Mouse (Mus musculus) liver, embryonic 16.5 days (tissue): ENCODE measurements at regions not wholly inside any gene's neighbourhood (a gene's known extent, or its start where the extent isn't known, plus 50 kb on each side); places are given as distances from the start of the nearest gene placed in this dataset.

Experiments
- ATAC-seq: fragments of 200-750 bp; cut with Nextera tagmentation; 2 replicates; pipeline ENCODE4 v1.8.0; 2017; ENCODE audit warnings: low read depth, mild to moderate bottlenecking, moderate number of reproducible peaks, moderate library complexity
- H3K27ac ChIP-seq: fragments of 300-500 bp; sonication (generic); 2 replicates; pipeline ENCODE4 v1.5.1; 2014; ENCODE audit warnings: mild to moderate bottlenecking, low read length
- H3K27me3 ChIP-seq: fragments of 300-500 bp; sonication (generic); 2 replicates; pipeline ENCODE4 v1.6.1; 2014; ENCODE audit warnings: low read depth, low read length, mixed read lengths; ENCODE audit not compliant: control insufficient read depth, insufficient read depth
- H3K36me3 ChIP-seq: fragments of 300-500 bp; sonication (generic); 2 replicates; pipeline ENCODE4 v1.6.1; 2014; ENCODE audit warnings: mild to moderate bottlenecking; ENCODE audit not compliant: control insufficient read depth, insufficient read depth
- H3K4me1 ChIP-seq: fragments of 300-500 bp; sonication (generic); 2 replicates; pipeline ENCODE4 v1.6.1; 2014; ENCODE audit warnings: low read depth, low read length, mixed read lengths; ENCODE audit not compliant: control insufficient read depth
- H3K4me2 ChIP-seq: fragments of 300-500 bp; sonication (generic); 2 replicates; pipeline ENCODE4 v1.6.1; 2014; ENCODE audit warnings: low read depth, low read length, mixed read lengths
- H3K4me3 ChIP-seq: fragments of 300-500 bp; sonication (generic); 2 replicates; pipeline ENCODE4 v1.5.1; 2014; ENCODE audit warnings: low read depth, mild to moderate bottlenecking, low read length
- H3K9ac ChIP-seq: fragments of 300-500 bp; sonication (generic); 2 replicates; pipeline ENCODE4 v1.6.1; 2014; ENCODE audit warnings: low read depth, low read length
- H3K9me3 ChIP-seq: fragments of 300-500 bp; sonication (generic); replicated peaks from 2 replicates; pipeline ENCODE4 v1.6.1; 2016; ENCODE audit warnings: low read length; ENCODE audit not compliant: control insufficient read depth
- WGBS: fragments of 180-500 bp; shearing (Covaris S2); extraction: QIAGEN DNeasy Blood & Tissue Kit; methylation state at CpG from one replicate; pipeline ENCODE4 v1.1.7; 2014; ENCODE audit not compliant: insufficient replicate concordance; 5-methylcytosine and 5-hydroxymethylcytosine counted together

DNA sequence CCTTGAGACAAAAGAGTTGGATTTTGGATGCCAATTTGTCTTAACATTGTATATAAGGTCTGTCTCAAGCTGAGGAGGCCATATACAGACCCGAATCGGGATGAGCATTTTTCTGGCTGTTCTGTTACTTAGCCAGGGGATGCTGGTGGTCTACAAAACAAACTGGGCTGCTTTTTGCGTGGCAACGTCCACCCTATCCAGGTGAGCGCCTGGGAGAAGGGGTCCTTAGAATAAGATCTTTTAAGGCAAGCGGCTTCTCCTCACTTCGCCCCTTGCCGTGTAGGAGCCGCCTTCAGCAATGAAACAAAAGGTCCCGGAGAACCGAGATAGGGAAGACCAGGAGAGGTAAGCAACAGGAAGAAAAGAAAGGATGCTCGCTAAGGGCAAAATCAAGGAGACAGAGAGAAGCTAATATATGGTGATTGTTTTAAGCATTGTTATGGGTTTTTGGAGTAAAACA, 171.2 kb upstream of the 9630041A04Rik start:
- ATAC-seq, result no peak
- no peaks in the 10 kb centered on the region for H3K36me3 ChIP-seq
- H3K27ac ChIP-seq, result no peak overlapping the region
- H3K27me3 ChIP-seq, result no peaks in the 10 kb centered on the region
- no peaks in the 10 kb centered on the region for H3K9me3 ChIP-seq
- H3K4me3 ChIP-seq, result no peak overlapping the region
- H3K9ac ChIP-seq, result no peak overlapping the region
- no peaks in the 10 kb centered on the region for H3K4me1 ChIP-seq
- H3K4me2 ChIP-seq, result no peak overlapping the region
- WGBS, result 21% methylated on average over 12 of the region's 12 CpGs

DNA sequence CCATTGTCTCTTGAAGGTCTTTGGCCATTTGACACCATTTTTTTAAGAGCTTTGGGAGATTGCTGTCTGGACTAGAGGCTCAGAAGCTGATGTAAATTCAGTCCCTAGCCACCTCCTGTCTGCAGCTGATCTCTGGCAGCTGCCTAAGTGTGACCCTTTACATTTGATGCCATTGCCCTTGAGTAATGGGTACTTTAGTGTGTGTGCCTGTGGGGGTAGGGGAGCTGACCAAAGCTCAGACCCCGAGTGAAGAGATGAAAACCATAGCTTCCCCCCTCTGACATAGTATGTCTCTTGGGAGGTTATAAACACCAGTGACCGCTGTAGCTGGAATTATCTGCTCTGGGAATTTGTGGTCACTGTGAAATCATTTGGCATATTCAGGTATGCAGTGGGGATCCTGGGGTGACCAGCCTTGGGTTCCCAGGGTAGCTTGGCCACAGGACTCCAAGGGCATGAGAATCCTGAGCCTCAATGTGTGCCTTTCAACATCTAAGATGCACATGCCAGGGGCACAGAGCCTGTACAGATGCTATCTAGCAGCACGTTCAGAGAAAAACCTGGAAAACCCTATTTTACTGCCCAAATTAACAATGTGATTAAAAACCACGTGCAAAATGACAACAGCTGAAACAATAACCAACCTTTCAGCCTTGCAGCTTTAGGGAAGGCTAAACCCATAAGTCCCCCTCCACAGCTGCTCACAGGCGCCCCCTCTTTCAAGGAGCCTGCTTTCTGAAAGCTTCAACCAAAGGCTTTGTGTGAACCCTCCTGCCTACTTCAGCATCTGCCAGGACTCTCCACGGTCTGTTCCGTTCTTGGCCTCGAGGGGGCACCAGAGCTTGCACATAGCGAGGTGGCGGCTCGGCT, 171.9 kb upstream of the 9630041A04Rik start:
- WGBS, result 14% methylated on average over 11 of the region's 11 CpGs
- ATAC-seq, result no peak
- H3K4me2 ChIP-seq, result no peak overlapping the region

DNA sequence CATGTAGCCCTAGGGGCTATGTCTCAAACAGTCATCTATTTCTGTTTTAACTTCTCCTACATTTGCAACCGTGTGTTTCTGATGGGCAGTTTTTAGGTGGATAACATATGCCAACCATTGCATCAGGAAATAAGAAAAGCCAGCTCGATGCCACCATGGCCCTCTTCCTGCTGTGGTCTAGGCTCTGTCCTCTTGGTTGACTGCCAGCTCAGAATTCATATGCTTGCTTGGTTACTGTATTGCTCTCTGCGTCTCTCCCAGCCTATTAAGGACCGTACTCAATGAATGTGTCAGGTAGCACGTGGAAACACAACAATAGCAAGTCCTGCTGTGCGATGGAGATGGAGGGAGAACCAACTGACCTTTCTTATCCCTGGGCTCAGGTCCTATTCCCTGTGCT, 174.4 kb upstream of the 9630041A04Rik start:
- no peak overlapping the region for H3K27ac ChIP-seq
- no peaks in the 10 kb centered on the region for H3K36me3 ChIP-seq
- H3K9ac ChIP-seq, result no peak overlapping the region
- no peak overlapping the region for H3K4me2 ChIP-seq
- H3K27me3 ChIP-seq, result no peaks in the 10 kb centered on the region
- WGBS, result 62% methylated on average over 6 of the region's 6 CpGs
- no peaks in the 10 kb centered on the region for H3K4me1 ChIP-seq
- no peaks in the 10 kb centered on the region for H3K9me3 ChIP-seq
- H3K4me3 ChIP-seq, result no peak overlapping the region
- no peak for ATAC-seq

More for the DNA sequence above, 171.9 kb upstream of the 9630041A04Rik start:
- Histone ChIP-seq H3K9ac (no peak overlapping the region), H3K9me3 (no peaks in the 10 kb centered on the region), H3K27me3 (no peaks in the 10 kb centered on the region), H3K36me3 (no peaks in the 10 kb centered on the region), H3K27ac (no peak overlapping the region), H3K4me3 (no peak overlapping the region), H3K4me1 (no peaks in the 10 kb centered on the region)

DNA sequence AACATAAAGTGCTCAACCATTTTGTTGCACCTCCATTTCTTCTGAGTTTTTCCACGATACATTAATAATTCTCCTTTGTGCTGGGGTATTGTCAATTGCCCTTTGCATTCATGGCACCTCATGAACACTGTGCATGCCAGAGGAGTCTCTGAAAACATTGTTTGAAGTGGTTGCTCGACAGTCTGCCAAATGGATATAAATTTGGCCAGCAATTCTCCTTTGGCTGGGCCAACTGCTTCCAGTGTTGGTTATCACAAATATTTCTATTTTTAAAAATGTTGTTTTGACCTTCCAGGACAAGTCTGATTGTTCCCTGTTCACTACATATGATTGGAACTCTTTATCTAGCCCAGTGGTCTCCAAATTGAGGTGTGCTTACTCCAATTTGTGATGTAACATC, 184.1 kb upstream of the 9630041A04Rik start:
- WGBS, result 62% methylated on average over 2 of the region's 2 CpGs
- Histone ChIP-seq H3K4me3 (no peak overlapping the region), H3K36me3 (no peaks in the 10 kb centered on the region), H3K27ac (no peak overlapping the region), H3K9me3 (no peaks in the 10 kb centered on the region), H3K27me3 (no peaks in the 10 kb centered on the region), H3K4me2 (no peak overlapping the region), H3K4me1 (no peaks in the 10 kb centered on the region), H3K9ac (no peak overlapping the region)
- ATAC-seq, result no peak

DNA sequence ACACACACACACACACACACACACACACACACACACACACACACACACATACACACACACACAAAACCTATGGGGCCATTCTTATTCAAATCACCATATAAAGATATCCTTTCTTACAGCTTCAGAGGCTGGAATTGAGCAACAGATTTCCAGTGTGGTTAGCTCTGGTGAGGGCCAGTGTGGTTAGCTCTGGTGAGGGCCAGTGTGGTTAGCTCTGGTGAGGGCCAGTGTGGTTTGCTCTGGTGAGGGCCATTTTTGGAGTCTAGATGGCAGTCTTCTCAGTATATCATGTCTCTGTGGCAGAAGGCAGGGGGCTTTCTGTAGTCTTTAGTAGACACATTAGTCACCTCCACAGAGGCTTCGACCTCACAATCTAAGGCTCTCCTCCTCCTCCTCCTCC, 191.5 kb upstream of the 9630041A04Rik start:
- Histone ChIP-seq H3K9me3 (no peaks in the 10 kb centered on the region), H3K27me3 (no peaks in the 10 kb centered on the region), H3K4me2 (no peak overlapping the region), H3K4me1 (no peaks in the 10 kb centered on the region), H3K4me3 (no peak overlapping the region), H3K9ac (no peak overlapping the region), H3K27ac (no peak overlapping the region), H3K36me3 (no peaks in the 10 kb centered on the region)
- 50% methylated on average over 1 of the region's 1 CpGs for WGBS
- ATAC-seq, result no peak

DNA sequence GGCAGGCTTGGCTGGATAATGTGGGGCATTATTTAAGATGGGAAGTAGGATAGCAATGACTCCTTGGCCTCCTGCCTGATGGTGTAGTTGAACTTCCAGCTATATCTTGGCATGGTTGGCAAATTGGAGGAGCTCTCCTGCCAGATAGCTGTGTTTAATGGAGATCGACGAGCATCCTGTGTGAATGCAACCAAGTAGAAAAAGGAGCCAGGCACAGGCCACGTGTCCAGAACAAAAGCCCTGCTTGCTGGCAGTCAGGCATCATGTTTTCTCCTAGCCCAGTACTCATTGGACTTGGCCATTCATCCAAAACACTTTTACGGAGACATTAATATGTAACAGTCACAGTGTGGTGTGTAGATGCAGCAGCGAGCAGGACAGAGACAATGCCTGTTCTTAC, 211.8 kb upstream of the 9630041A04Rik start:
- H3K27me3 ChIP-seq, result no peaks in the 10 kb centered on the region
- H3K27ac ChIP-seq, result no peak overlapping the region
- no peak for ATAC-seq
- H3K4me2 ChIP-seq, result no peak overlapping the region
- no peaks in the 10 kb centered on the region for H3K4me1 ChIP-seq
- no peak overlapping the region for H3K4me3 ChIP-seq
- H3K36me3 ChIP-seq, result no peaks in the 10 kb centered on the region
- 60% methylated on average over 5 of the region's 5 CpGs for WGBS
- H3K9me3 ChIP-seq, result no peaks in the 10 kb centered on the region
- H3K9ac ChIP-seq, result no peak overlapping the region

DNA sequence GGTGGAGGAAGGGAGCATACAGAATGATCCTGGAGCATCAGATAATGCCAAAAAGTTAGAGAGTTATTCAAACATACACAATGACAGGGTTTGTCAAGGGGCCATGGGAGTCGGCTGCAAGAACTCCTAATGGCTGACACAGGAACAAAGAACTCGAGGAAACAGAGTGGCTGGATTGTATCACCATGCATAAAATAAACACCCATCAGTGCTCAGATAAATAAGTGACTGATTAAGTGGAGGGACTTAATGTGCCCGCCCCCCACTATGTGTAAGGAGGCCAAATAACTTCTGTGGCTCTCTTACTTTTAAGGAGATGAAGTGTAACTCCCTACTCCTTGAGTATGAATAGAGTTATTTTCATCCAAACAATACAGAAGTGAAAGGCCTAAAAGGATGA, 220.1 kb upstream of the 9630041A04Rik start:
- H3K9ac ChIP-seq, result no peak overlapping the region
- H3K4me2 ChIP-seq, result no peak overlapping the region
- no peak overlapping the region for H3K4me3 ChIP-seq
- H3K4me1 ChIP-seq, result no peaks in the 10 kb centered on the region
- no peak overlapping the region for H3K27ac ChIP-seq
- no peaks in the 10 kb centered on the region for H3K9me3 ChIP-seq
- ATAC-seq, result no peak
- 32% methylated on average over 3 of the region's 3 CpGs for WGBS
- no peaks in the 10 kb centered on the region for H3K27me3 ChIP-seq
- no peaks in the 10 kb centered on the region for H3K36me3 ChIP-seq

DNA sequence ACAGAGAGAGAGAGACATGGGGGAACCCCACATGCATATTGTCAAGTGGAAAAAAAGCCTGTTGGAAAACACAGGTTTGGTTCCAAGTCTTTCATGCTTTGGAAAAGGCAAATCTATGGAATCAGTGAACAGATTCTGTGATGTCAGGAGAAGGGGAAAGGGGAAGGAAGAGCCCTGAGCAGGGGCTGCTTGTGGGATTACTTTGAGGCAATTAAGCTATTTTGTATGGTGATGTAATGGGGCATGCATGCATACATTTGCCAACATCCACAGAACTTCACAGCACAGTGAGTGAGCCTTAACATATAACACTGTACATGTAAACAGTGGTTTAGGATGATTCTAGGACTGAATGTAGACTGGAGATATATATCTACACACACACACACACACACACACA, 221.0 kb upstream of the 9630041A04Rik start:
- H3K27ac ChIP-seq, result no peak overlapping the region
- no peaks in the 10 kb centered on the region for H3K9me3 ChIP-seq
- H3K4me3 ChIP-seq, result no peak overlapping the region
- H3K36me3 ChIP-seq, result no peaks in the 10 kb centered on the region
- no peaks in the 10 kb centered on the region for H3K27me3 ChIP-seq
- no peaks in the 10 kb centered on the region for H3K4me1 ChIP-seq
- no peak overlapping the region for H3K4me2 ChIP-seq
- H3K9ac ChIP-seq, result no peak overlapping the region
- ATAC-seq, result no peak

DNA sequence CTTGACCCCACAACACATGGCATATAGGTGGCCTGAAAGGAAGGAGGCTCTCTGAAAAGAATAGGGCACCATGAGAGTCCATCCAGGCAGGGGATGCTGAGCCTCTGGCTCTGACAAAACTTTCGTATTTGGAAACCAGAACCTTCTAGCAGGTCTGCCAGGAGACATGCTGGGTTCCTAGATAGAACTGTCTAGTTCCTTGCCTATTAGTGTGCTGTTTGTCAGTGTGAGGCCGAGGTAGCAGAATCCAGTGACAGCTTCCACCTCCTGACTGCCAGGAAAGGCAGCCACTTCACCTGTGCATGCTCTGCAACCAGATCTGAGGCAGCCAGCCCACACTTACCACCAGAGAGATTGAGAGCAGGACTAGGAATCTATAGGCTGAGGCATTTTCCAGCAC, 245.4 kb upstream of the 9630041A04Rik start:
- Histone ChIP-seq H3K4me3 (no peak overlapping the region), H3K27me3 (no peaks in the 10 kb centered on the region), H3K9ac (no peak overlapping the region), H3K27ac (no peak overlapping the region), H3K4me1 (no peaks in the 10 kb centered on the region), H3K4me2 (no peak overlapping the region), H3K9me3 (no peaks in the 10 kb centered on the region), H3K36me3 (no peaks in the 10 kb centered on the region)
- WGBS, result 44% methylated on average over 2 of the region's 2 CpGs
- no peak for ATAC-seq
